Mouse (Mus musculus): Measurements from ENCODE around the gene Trim13.

DNA sequence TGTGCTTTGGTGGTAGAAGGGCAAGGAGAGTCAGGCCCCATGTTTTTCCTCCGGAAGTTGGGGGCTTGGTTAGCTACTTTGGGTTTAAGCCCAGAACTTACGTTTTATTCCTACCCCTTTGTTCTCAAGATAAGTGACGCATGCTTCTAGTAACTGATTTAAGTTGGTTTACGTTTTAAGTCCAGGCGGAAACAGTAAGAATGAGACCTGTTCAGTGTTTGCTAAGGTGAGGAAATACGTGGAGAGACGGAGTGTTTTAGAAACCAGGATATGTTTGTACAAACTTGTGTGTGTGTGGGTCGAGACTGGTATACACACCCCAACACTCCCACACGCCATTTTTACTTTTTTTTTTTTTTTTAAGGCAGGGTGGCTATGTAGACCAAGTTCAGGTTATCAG lies 3.3 kb downstream of the Trim13 start:
- no peak for TF ChIP-seq GATA1 (IDR thresholded peaks at IDR 0.05; ENCODE audit: borderline replicate concordance, low read length)
- TF ChIP-seq FLI1 (IDR thresholded peaks at IDR 0.05; ENCODE audit: low read length): no peak

Measured in megakaryocyte, embryonic 14.5 days (primary cell).